Mouse (Mus musculus): ENCODE measurements around the gene Sdhc. TPM values are rescaled to one million over a fixed set of nuclear protein-coding genes. Genes with fewer than 3 reads are reported as not detected.

Sdhc gene
- polyA plus RNA-seq, 1 experiment from 2014 or later = 288 TPM

DNA sequence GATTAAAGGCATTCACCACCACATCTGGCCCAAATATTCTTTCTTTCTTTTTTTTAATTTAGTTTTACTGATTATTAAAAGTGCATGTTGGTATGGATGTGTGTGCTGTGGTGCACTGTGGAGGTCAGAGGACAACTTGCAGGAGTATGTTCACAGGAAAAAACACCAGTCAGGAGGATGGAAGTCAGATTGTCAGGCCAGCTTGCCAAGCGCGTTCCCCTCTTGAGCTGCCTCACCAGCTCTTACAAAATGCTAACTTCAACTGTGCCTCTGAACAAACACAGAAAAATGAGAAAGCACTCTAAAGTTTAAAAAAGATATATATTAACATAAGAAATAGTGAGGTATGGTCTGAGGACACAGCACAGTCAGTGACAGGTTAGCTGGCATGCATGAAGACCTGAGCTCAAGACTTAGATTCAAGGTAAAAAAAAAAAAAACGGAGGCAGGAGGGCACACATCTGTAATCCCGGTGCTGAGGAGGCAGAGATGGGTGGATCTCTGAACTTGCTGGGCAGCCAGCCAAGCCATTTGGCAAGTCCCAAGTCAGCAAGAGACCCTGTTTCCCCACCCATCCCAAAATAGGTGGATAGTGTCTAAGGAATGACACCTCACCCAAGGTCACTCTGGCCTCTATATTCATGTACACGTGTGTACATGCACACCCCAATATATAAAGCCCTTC lies 29.2 kb upstream of the Sdhc start:
- WGBS = 78% methylated on average over 5 of the region's 5 CpGs
- Histone ChIP-seq H3K4me2 (ENCODE audit: low read depth, severe bottlenecking) (no peak overlapping the region), H3K4me1 (ENCODE audit: control insufficient read depth, insufficient read depth, low read length) (no peaks in the 10 kb centered on the region), H3K27ac (replicated peaks; ENCODE audit: low read depth, low read length) (no peak overlapping the region), H3K9me3 (ENCODE audit: control insufficient read depth, low read length) (no peaks in the 10 kb centered on the region), H3K4me3 (ENCODE audit: low read depth, low read length) (no peak overlapping the region), H3K27me3 (ENCODE audit: control insufficient read depth, insufficient read depth, low read length) (no peaks in the 10 kb centered on the region), H3K9ac (ENCODE audit: low read length) (no peak overlapping the region), H3K36me3 (ENCODE audit: control insufficient read depth, insufficient read depth, low read length) (no peaks in the 10 kb centered on the region)
- DNase-seq (ENCODE audit: low spot score) (no peak), ATAC-seq (ENCODE audit: insufficient number of reproducible peaks, low FRiP score, low TSS enrichment, low read depth) (no peak)

DNA sequence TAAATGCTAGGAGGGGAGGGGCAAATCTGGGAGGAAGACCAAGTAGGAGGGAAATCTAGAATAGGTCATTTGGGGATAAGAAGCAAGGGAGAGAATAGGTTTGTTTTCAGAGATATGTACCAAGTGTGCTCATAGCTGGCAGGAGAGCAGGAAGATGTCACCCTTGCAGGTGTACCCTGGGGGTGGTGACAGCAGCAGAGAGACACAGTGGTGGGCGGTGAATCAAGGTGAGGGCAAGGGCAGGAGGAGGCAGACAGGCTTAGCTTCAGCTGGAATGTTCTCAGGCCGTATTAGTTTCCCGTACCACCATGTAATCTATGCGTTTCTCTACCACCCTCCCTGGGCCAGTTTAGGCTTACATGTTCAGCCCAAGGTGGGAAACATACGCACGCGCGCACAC lies 22.4 kb upstream of the Sdhc start:
- WGBS = 95% methylated on average over 8 of the region's 8 CpGs
- H3K27me3 ChIP-seq (ENCODE audit: control insufficient read depth, insufficient read depth, low read length) = no peaks in the 10 kb centered on the region
- DNase-seq (ENCODE audit: low spot score) (no peak), ATAC-seq (ENCODE audit: insufficient number of reproducible peaks, low FRiP score, low TSS enrichment, low read depth) (no peak)
- no peaks in the 10 kb centered on the region for H3K36me3 ChIP-seq (ENCODE audit: control insufficient read depth, insufficient read depth, low read length)
- no peak overlapping the region for H3K4me3 ChIP-seq (ENCODE audit: low read depth, low read length)
- H3K9ac ChIP-seq (ENCODE audit: low read length) = no peak overlapping the region
- no peak overlapping the region for H3K4me2 ChIP-seq (ENCODE audit: low read depth, severe bottlenecking)
- H3K9me3 ChIP-seq (ENCODE audit: control insufficient read depth, low read length) = no peaks in the 10 kb centered on the region
- no peaks in the 10 kb centered on the region for H3K4me1 ChIP-seq (ENCODE audit: control insufficient read depth, insufficient read depth, low read length)
- no peak overlapping the region for H3K27ac ChIP-seq (replicated peaks; ENCODE audit: low read depth, low read length)

- Histone ChIP-seq H3K9me3 (ENCODE audit: control insufficient read depth, low read length) (no peaks in the 10 kb centered on the region), H3K36me3 (ENCODE audit: control insufficient read depth, insufficient read depth, low read length) (no peaks in the 10 kb centered on the region), H3K27ac (replicated peaks; ENCODE audit: low read depth, low read length) (no peak overlapping the region), H3K4me1 (ENCODE audit: control insufficient read depth, insufficient read depth, low read length) (no peaks in the 10 kb centered on the region), H3K9ac (ENCODE audit: low read length) (no peak overlapping the region), H3K27me3 (ENCODE audit: control insufficient read depth, insufficient read depth, low read length) (no peaks in the 10 kb centered on the region), H3K4me2 (ENCODE audit: low read depth, severe bottlenecking) (no peak overlapping the region), H3K4me3 (ENCODE audit: low read depth, low read length) (no peak overlapping the region)
- ATAC-seq (ENCODE audit: insufficient number of reproducible peaks, low FRiP score, low TSS enrichment, low read depth) (no peak), DNase-seq (ENCODE audit: low spot score) (no peak)
- 75% methylated on average over 3 of the region's 3 CpGs for WGBS
Measured at GRCm38 (mm10) chr1:171171138-171171537, 20.7 kb upstream of the Sdhc start.

- no peaks in the 10 kb centered on the region for H3K9me3 ChIP-seq (ENCODE audit: control insufficient read depth, low read length)
- H3K4me3 ChIP-seq (ENCODE audit: low read depth, low read length) = no peak overlapping the region
- H3K4me2 ChIP-seq (ENCODE audit: low read depth, severe bottlenecking) = no peak overlapping the region
- no peaks in the 10 kb centered on the region for H3K4me1 ChIP-seq (ENCODE audit: control insufficient read depth, insufficient read depth, low read length)
- no peak overlapping the region for H3K9ac ChIP-seq (ENCODE audit: low read length)
- no peak for DNase-seq (ENCODE audit: low spot score)
- H3K27ac ChIP-seq (replicated peaks; ENCODE audit: low read depth, low read length) = no peak overlapping the region
- no peak for ATAC-seq (ENCODE audit: insufficient number of reproducible peaks, low FRiP score, low TSS enrichment, low read depth)
- no peaks in the 10 kb centered on the region for H3K36me3 ChIP-seq (ENCODE audit: control insufficient read depth, insufficient read depth, low read length)
- WGBS = 72% methylated on average over 3 of the region's 3 CpGs
- H3K27me3 ChIP-seq (ENCODE audit: control insufficient read depth, insufficient read depth, low read length) = no peaks in the 10 kb centered on the region
Measured at GRCm38 (mm10) chr1:171169913-171170312, 19.5 kb upstream of the Sdhc start.

GRCm38 (mm10) chr1:171168906-171169305 lies 18.5 kb upstream of the Sdhc start:
- H3K27ac ChIP-seq (replicated peaks; ENCODE audit: low read depth, low read length) = no peak overlapping the region
- ATAC-seq (ENCODE audit: insufficient number of reproducible peaks, low FRiP score, low TSS enrichment, low read depth) = no peak
- no peak overlapping the region for H3K9ac ChIP-seq (ENCODE audit: low read length)
- no peaks in the 10 kb centered on the region for H3K4me1 ChIP-seq (ENCODE audit: control insufficient read depth, insufficient read depth, low read length)
- DNase-seq (ENCODE audit: low spot score) = no peak
- H3K4me3 ChIP-seq (ENCODE audit: low read depth, low read length) = no peak overlapping the region
- WGBS = 88% methylated on average over 12 of the region's 12 CpGs
- no peaks in the 10 kb centered on the region for H3K9me3 ChIP-seq (ENCODE audit: control insufficient read depth, low read length)
- H3K27me3 ChIP-seq (ENCODE audit: control insufficient read depth, insufficient read depth, low read length) = no peaks in the 10 kb centered on the region
- H3K36me3 ChIP-seq (ENCODE audit: control insufficient read depth, insufficient read depth, low read length) = no peaks in the 10 kb centered on the region
- H3K4me2 ChIP-seq (ENCODE audit: low read depth, severe bottlenecking) = no peak overlapping the region

GRCm38 (mm10) chr1:171165629-171166345 lies 15.4 kb upstream of the Sdhc start:
- Histone ChIP-seq H3K27me3 (ENCODE audit: control insufficient read depth, insufficient read depth, low read length) (no peaks in the 10 kb centered on the region), H3K9ac (ENCODE audit: low read length) (no peak overlapping the region), H3K9me3 (ENCODE audit: control insufficient read depth, low read length) (no peaks in the 10 kb centered on the region), H3K27ac (replicated peaks; ENCODE audit: low read depth, low read length) (no peak overlapping the region), H3K36me3 (ENCODE audit: control insufficient read depth, insufficient read depth, low read length) (no peaks in the 10 kb centered on the region), H3K4me3 (ENCODE audit: low read depth, low read length) (no peak overlapping the region), H3K4me1 (ENCODE audit: control insufficient read depth, insufficient read depth, low read length) (no peaks in the 10 kb centered on the region), H3K4me2 (ENCODE audit: low read depth, severe bottlenecking) (no peak overlapping the region)
- no peak for DNase-seq (ENCODE audit: low spot score)
- ATAC-seq (ENCODE audit: insufficient number of reproducible peaks, low FRiP score, low TSS enrichment, low read depth) = no peak
- WGBS = 75% methylated on average over 5 of the region's 5 CpGs

- no peak overlapping the region for H3K27ac ChIP-seq (replicated peaks; ENCODE audit: low read depth, low read length)
- ATAC-seq (ENCODE audit: insufficient number of reproducible peaks, low FRiP score, low TSS enrichment, low read depth) = no peak
- H3K9ac ChIP-seq (ENCODE audit: low read length) = no peak overlapping the region
- DNase-seq (ENCODE audit: low spot score) = no peak
- no peaks in the 10 kb centered on the region for H3K9me3 ChIP-seq (ENCODE audit: control insufficient read depth, low read length)
- no peaks in the 10 kb centered on the region for H3K4me1 ChIP-seq (ENCODE audit: control insufficient read depth, insufficient read depth, low read length)
- H3K27me3 ChIP-seq (ENCODE audit: control insufficient read depth, insufficient read depth, low read length) = peaks cover 9% of the 10 kb centered on the region; the same call in 1 of the 2 replicates
- H3K4me3 ChIP-seq (ENCODE audit: low read depth, low read length) = no peak overlapping the region
- no peak overlapping the region for H3K4me2 ChIP-seq (ENCODE audit: low read depth, severe bottlenecking)
- H3K36me3 ChIP-seq (ENCODE audit: control insufficient read depth, insufficient read depth, low read length) = no peaks in the 10 kb centered on the region
- WGBS = 35% methylated on average over 3 of the region's 3 CpGs
Measured at GRCm38 (mm10) chr1:171164258-171164657, 13.9 kb upstream of the Sdhc start.

DNA sequence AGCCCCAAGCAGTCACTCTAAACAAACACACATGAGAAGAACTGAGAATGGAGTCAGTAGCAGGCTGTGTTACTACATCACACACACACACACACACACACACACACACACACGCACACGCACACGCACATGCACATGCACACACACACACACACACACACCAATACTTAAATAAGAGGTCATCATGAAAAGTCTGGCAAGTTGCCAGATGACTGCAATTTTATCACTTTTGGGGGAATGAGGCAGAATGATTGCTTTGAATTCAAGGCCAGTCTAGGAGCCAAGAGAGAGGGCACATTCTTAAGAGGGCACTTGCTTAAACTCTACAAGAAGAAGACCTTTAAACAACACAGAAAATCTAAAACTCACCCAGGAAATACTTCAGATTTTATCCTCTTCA lies 12.1 kb upstream of the Sdhc start:
- no peak overlapping the region for H3K9ac ChIP-seq (ENCODE audit: low read length)
- no peak overlapping the region for H3K4me3 ChIP-seq (ENCODE audit: low read depth, low read length)
- DNase-seq (ENCODE audit: low spot score) (no peak), ATAC-seq (ENCODE audit: insufficient number of reproducible peaks, low FRiP score, low TSS enrichment, low read depth) (no peak)
- no peak overlapping the region for H3K27ac ChIP-seq (replicated peaks; ENCODE audit: low read depth, low read length)
- H3K36me3 ChIP-seq (ENCODE audit: control insufficient read depth, insufficient read depth, low read length) = no peaks in the 10 kb centered on the region
- no peaks in the 10 kb centered on the region for H3K9me3 ChIP-seq (ENCODE audit: control insufficient read depth, low read length)
- no peaks in the 10 kb centered on the region for H3K4me1 ChIP-seq (ENCODE audit: control insufficient read depth, insufficient read depth, low read length)
- H3K4me2 ChIP-seq (ENCODE audit: low read depth, severe bottlenecking) = no peak overlapping the region
- H3K27me3 ChIP-seq (ENCODE audit: control insufficient read depth, insufficient read depth, low read length) = peaks cover 12% of the 10 kb centered on the region; the same call in 1 of the 2 replicates
- 93% methylated on average over 3 of the region's 3 CpGs for WGBS

All from limb, embryonic 11.5 days (tissue).